Mouse (Mus musculus) E14TG2a.4 (cell line): ENCODE measurements at regions not wholly inside any gene's neighbourhood (a gene's known extent, or its start where the extent isn't known, plus 50 kb on each side); places are given as distances from the start of the nearest gene placed in this dataset.

Experiments used
- CTCF ChIP-seq: conservative IDR thresholded peaks from 2 replicates; pipeline ENCODE4 v1.5.1; 2014; ENCODE audit warnings: low read length
- NANOG ChIP-seq: IDR thresholded peaks from 2 replicates; pipeline ENCODE4 v1.6.1; 2014; ENCODE audit warnings: borderline replicate concordance, low read length, mixed read lengths
- POU5F1 ChIP-seq: IDR thresholded peaks from 2 replicates; pipeline ENCODE4 v1.6.1; 2014; ENCODE audit warnings: low read length, borderline replicate concordance

DNA sequence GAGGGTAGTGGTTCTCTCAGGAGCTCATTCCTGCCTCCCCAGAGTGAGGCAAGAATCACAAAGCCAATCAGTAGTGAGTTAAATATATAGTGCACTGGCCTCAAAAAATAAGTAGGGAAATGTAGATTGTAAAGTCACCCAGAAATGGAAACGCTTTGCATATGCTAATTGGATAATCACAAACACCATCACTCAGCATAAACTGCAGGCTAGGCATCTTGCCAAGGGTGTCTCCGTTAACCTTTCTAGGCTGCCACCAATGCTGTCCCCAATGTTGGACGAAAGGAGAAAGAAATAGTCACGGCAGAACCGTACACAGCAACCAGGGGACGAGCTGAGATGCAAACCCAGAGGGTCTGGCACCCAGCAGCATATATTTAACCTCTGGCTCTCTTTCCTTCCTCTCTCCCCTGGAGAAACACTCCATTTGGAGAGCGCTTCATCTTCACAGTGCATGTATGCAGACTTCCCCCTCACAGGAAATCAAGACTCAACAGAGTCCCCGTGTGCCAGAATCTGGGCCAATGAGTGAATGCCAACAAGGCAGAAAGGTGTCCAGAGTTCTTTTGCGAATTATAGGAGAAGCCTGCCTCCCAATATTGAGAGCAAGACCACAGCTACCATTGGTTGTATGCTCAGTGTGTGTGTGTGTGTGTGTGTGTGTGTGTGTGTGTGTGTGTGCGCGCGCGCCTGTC, 90.1 kb downstream of the Suds3 start:
- TF ChIP-seq CTCF (no peak), POU5F1 (no peak), NANOG (no peak)
